Mouse (Mus musculus) lung, postnatal 0 days (tissue): ENCODE measurements around the gene Padi3.

Experiments
- CTCF ChIP-seq: IDR thresholded peaks from 2 replicates; pipeline ENCODE4 v1.5.1; 2016; ENCODE audit warnings: antibody characterized with exemption, mild to moderate bottlenecking
- EP300 ChIP-seq: IDR thresholded peaks from 2 replicates; pipeline ENCODE4 v1.6.1; 2016; ENCODE audit warnings: antibody characterized with exemption, mild to moderate bottlenecking, control low read depth

GRCm38 (mm10) chr4:140855151-140855550 is 44.7 kb upstream of the Padi3 start:
- TF ChIP-seq CTCF (no peak), EP300 (no peak)
